Mouse (Mus musculus): ENCODE results near the gene Pam16. TPM values are rescaled to one million over a fixed set of nuclear protein-coding genes. Genes with fewer than 3 reads are reported as not detected.

Gene Pam16
- total RNA-seq (2014; fragmentation: Nextera tagmentation) (76.0 and 100 TPM in 2 replicates), total RNA-seq (2017) (18.2 and 24.0 TPM in 2 replicates)

GRCm38 (mm10) chr16:4624481-4625110 is at the start of gene Pam16:
Pam16 (minus strand) TSS chr16:4624988.
- peak; percentile 90 for ATAC-seq (replicated peaks; ENCODE audit: low FRiP score, low TSS enrichment, poor library complexity, severe bottlenecking)

GRCm38 (mm10) chr16:4674091-4674490 is 49.3 kb upstream of the Pam16 start:
- peak; percentile 28; the same call in 1 of the 2 replicates for ATAC-seq (replicated peaks; ENCODE audit: low FRiP score, low TSS enrichment, poor library complexity, severe bottlenecking)

- no peak for ATAC-seq (replicated peaks; ENCODE audit: low FRiP score, low TSS enrichment, poor library complexity, severe bottlenecking)
Observed at GRCm38 (mm10) chr16:4670317-4670716, 45.5 kb upstream of the Pam16 start.

- peak; percentile 91 for ATAC-seq (replicated peaks; ENCODE audit: low FRiP score, low TSS enrichment, poor library complexity, severe bottlenecking)
Observed at GRCm38 (mm10) chr16:4667190-4667808, 42.5 kb upstream of the Pam16 start.

GRCm38 (mm10) chr16:4665726-4666125 is 40.9 kb upstream of the Pam16 start:
- ATAC-seq (replicated peaks; ENCODE audit: low FRiP score, low TSS enrichment, poor library complexity, severe bottlenecking), result no peak

GRCm38 (mm10) chr16:4663806-4664205 is 39.0 kb upstream of the Pam16 start:
- no peak for ATAC-seq (replicated peaks; ENCODE audit: low FRiP score, low TSS enrichment, poor library complexity, severe bottlenecking)

- ATAC-seq (replicated peaks; ENCODE audit: low FRiP score, low TSS enrichment, poor library complexity, severe bottlenecking), result no peak
Observed at GRCm38 (mm10) chr16:4661605-4662004, 36.8 kb upstream of the Pam16 start.

GRCm38 (mm10) chr16:4659326-4659725 is 34.5 kb upstream of the Pam16 start:
- no peak for ATAC-seq (replicated peaks; ENCODE audit: low FRiP score, low TSS enrichment, poor library complexity, severe bottlenecking)

GRCm38 (mm10) chr16:4658781-4659245 is 34.0 kb upstream of the Pam16 start:
- no peak for ATAC-seq (replicated peaks; ENCODE audit: low FRiP score, low TSS enrichment, poor library complexity, severe bottlenecking)

- no peak for ATAC-seq (replicated peaks; ENCODE audit: low FRiP score, low TSS enrichment, poor library complexity, severe bottlenecking)
Observed at GRCm38 (mm10) chr16:4656571-4657081, 31.8 kb upstream of the Pam16 start.

GRCm38 (mm10) chr16:4655764-4656570 is 31.2 kb upstream of the Pam16 start:
- ATAC-seq (replicated peaks; ENCODE audit: low FRiP score, low TSS enrichment, poor library complexity, severe bottlenecking), result 0 out of 2 replicates have a peak, but pooled peaks have one; percentile 23

GRCm38 (mm10) chr16:4655251-4655734 is 30.5 kb upstream of the Pam16 start:
- ATAC-seq (replicated peaks; ENCODE audit: low FRiP score, low TSS enrichment, poor library complexity, severe bottlenecking), result no peak

- no peak for ATAC-seq (replicated peaks; ENCODE audit: low FRiP score, low TSS enrichment, poor library complexity, severe bottlenecking)
Observed at GRCm38 (mm10) chr16:4654706-4655105, 29.9 kb upstream of the Pam16 start.

- ATAC-seq (replicated peaks; ENCODE audit: low FRiP score, low TSS enrichment, poor library complexity, severe bottlenecking), result no peak
Observed at GRCm38 (mm10) chr16:4652707-4653416, 28.1 kb upstream of the Pam16 start.

GRCm38 (mm10) chr16:4651624-4652023 is 26.8 kb upstream of the Pam16 start:
- ATAC-seq (replicated peaks; ENCODE audit: low FRiP score, low TSS enrichment, poor library complexity, severe bottlenecking), result no peak

- ATAC-seq (replicated peaks; ENCODE audit: low FRiP score, low TSS enrichment, poor library complexity, severe bottlenecking), result no peak
Observed at GRCm38 (mm10) chr16:4651081-4651480, 26.3 kb upstream of the Pam16 start.

- no peak for ATAC-seq (replicated peaks; ENCODE audit: low FRiP score, low TSS enrichment, poor library complexity, severe bottlenecking)
Observed at GRCm38 (mm10) chr16:4650161-4650560, 25.4 kb upstream of the Pam16 start.

- ATAC-seq (replicated peaks; ENCODE audit: low FRiP score, low TSS enrichment, poor library complexity, severe bottlenecking), result no peak
Observed at GRCm38 (mm10) chr16:4649692-4650091, 24.9 kb upstream of the Pam16 start.

- no peak for ATAC-seq (replicated peaks; ENCODE audit: low FRiP score, low TSS enrichment, poor library complexity, severe bottlenecking)
Observed at GRCm38 (mm10) chr16:4649211-4649610, 24.4 kb upstream of the Pam16 start.

Data from megakaryocyte-erythroid progenitor cell, adult 5-6 weeks (primary cell).